Mouse (Mus musculus) layer of hippocampus, adult 2 months (tissue): ENCODE data around the gene Prdm4. TPM values are rescaled to one million over a fixed set of nuclear protein-coding genes. Genes with fewer than 3 reads are reported as not detected.

Experiments used
- DNase-seq, 2 experiments: peaks; one replicate each; pipeline ENCODE4 v3.0.0; 2022; ENCODE audit warnings: low spot score in 2 of 2
- H3K27ac ChIP-seq: fragments of 200-600 bp; 2 replicates; pipeline ENCODE4 v1.8.1; 2022
- H3K4me3 ChIP-seq: fragments of 200-600 bp; 2 replicates; pipeline ENCODE4 v1.8.1; 2022; ENCODE audit warnings: mild to moderate bottlenecking
- CTCF ChIP-seq: fragments of 200-600 bp; conservative IDR thresholded peaks from 2 replicates; pipeline ENCODE4 v1.8.1; 2022; ENCODE audit warnings: antibody characterized with exemption, mild to moderate bottlenecking, moderate library complexity
- long read RNA-seq, 2 experiments: library from polyadenylated mRNA; stranded (forward); transcript quantifications; one replicate each; pipeline ENCODE4 v2.0.0; 2021; ENCODE audit warnings: borderline mapping rate in 2 of 2
- total RNA-seq, 2 experiments: library from RNA; stranded (reverse); gene quantifications; 2 replicates each; pipeline ENCODE4 v1.2.3; 2021

The Prdm4 gene
- total RNA-seq = 10 to 100 TPM; 26.2 to 28.6 TPM
- long read RNA-seq, experiment 1, transcript Prdm4-201 (12 exons, 3,877 nt) = major isoform, 17 of 37 reads
- long read RNA-seq, experiment 1, partial matches to known transcripts = 6 of 37 reads
- long read RNA-seq, experiment 1, other reads (novel, unspliced or antisense) = 12 of 37 reads
- long read RNA-seq, experiment 2, transcript Prdm4-201 (12 exons, 3,877 nt) = major isoform, 19 of 46 reads
- long read RNA-seq, experiment 2, partial matches to known transcripts = 7 of 46 reads
- long read RNA-seq, experiment 2, other reads (novel, unspliced or antisense) = 16 of 46 reads

GRCm38 (mm10) chr10:85916498-85917309 lies at the start of gene Prdm4:
Gene Prdm4, minus strand, starts transcription at chr10:85917142.
- TF ChIP-seq CTCF = peak; percentile 64
- peak within 1 kb of the TSS; percentile 89 for H3K4me3 ChIP-seq
- peak within 1 kb of the TSS; percentile 94 for H3K27ac ChIP-seq
- DNase-seq = peak; percentile 95 to 98

- DNase-seq = no peak
- no peak for TF ChIP-seq CTCF
These were observed 49.5 kb upstream of the Prdm4 start for GRCm38 (mm10) chr10:85966476-85966875.

GRCm38 (mm10) chr10:85964316-85964715 lies 47.4 kb upstream of the Prdm4 start:
- no peak overlapping the region for H3K27ac ChIP-seq
- H3K4me3 ChIP-seq = no peak overlapping the region
- TF ChIP-seq CTCF = no peak
- DNase-seq = no peak

More at GRCm38 (mm10) chr10:85966476-85966875, 49.5 kb upstream of the Prdm4 start:
- Histone ChIP-seq H3K27ac (no peak overlapping the region), H3K4me3 (no peak overlapping the region)

GRCm38 (mm10) chr10:85962897-85963296 lies 46.0 kb upstream of the Prdm4 start:
- Histone ChIP-seq H3K27ac (no peak overlapping the region), H3K4me3 (no peak overlapping the region)
- no peak for TF ChIP-seq CTCF
- DNase-seq = no peak

GRCm38 (mm10) chr10:85957464-85957950 lies 40.6 kb upstream of the Prdm4 start, which contains the start of gene Rtcb:
Gene Rtcb, minus strand, starts transcription at chr10:85957823.
- peak within 1 kb of the TSS; percentile 85 for H3K27ac ChIP-seq
- H3K4me3 ChIP-seq = peak within 1 kb of the TSS; percentile 94
- TF ChIP-seq CTCF = no peak

GRCm38 (mm10) chr10:85956871-85957419 lies 40.0 kb upstream of the Prdm4 start:
- Histone ChIP-seq H3K27ac (peak overlapping the region; percentile 85), H3K4me3 (peak overlapping the region; percentile 94)
- TF ChIP-seq CTCF = no peak
- DNase-seq = no peak

More at GRCm38 (mm10) chr10:85957464-85957950, 40.6 kb upstream of the Prdm4 start, which contains the start of gene Rtcb:
- peak; percentile 95 to 98 for DNase-seq

- no peak for TF ChIP-seq CTCF
- H3K4me3 ChIP-seq = no peak overlapping the region
These were observed 37.5 kb upstream of the Prdm4 start for GRCm38 (mm10) chr10:85954429-85954828.

GRCm38 (mm10) chr10:85953401-85953800 lies 36.5 kb upstream of the Prdm4 start:
- H3K27ac ChIP-seq = no peak overlapping the region
- no peak overlapping the region for H3K4me3 ChIP-seq
- no peak for TF ChIP-seq CTCF
- DNase-seq = no peak

More at GRCm38 (mm10) chr10:85954429-85954828, 37.5 kb upstream of the Prdm4 start:
- H3K27ac ChIP-seq = no peak overlapping the region
- no peak for DNase-seq

GRCm38 (mm10) chr10:85951765-85952443 lies 35.0 kb upstream of the Prdm4 start:
- Histone ChIP-seq H3K27ac (no peak overlapping the region), H3K4me3 (no peak overlapping the region)
- DNase-seq = no peak
- no peak for TF ChIP-seq CTCF

- no peak for DNase-seq
- no peak overlapping the region for H3K4me3 ChIP-seq
- H3K27ac ChIP-seq = no peak overlapping the region
- no peak for TF ChIP-seq CTCF
These were observed 31.7 kb upstream of the Prdm4 start for GRCm38 (mm10) chr10:85948483-85949196.

GRCm38 (mm10) chr10:85936280-85936965 lies 19.5 kb upstream of the Prdm4 start:
- H3K4me3 ChIP-seq = no peak overlapping the region
- DNase-seq = no peak
- TF ChIP-seq CTCF = no peak
- H3K27ac ChIP-seq = no peak overlapping the region
